Mouse (Mus musculus) bone marrow macrophage, adult 2 months (primary cell): Measurements from ENCODE around the gene Pdzd2.

Source experiments
- CTCF ChIP-seq: IDR thresholded peaks from 2 replicates; pipeline ENCODE4 v1.5.1; 2012; ENCODE audit warnings: low read depth, mild to moderate bottlenecking, low read length, moderate library complexity
- POLR2A ChIP-seq: IDR thresholded peaks from 2 replicates; pipeline ENCODE4 v1.6.1; 2012; ENCODE audit warnings: mild to moderate bottlenecking, low read depth, low read length, borderline replicate concordance

- TF ChIP-seq CTCF (no peak), POLR2A (no peak)
Observed at GRCm38 (mm10) chr15:12586852-12587424, 152.8 kb downstream of the Pdzd2 start.
